Mouse (Mus musculus) heart, embryonic 11.5 days (tissue): ENCODE measurements at regions not wholly inside any gene's neighbourhood (a gene's known extent, or its start where the extent isn't known, plus 50 kb on each side); places are given as distances from the start of the nearest gene placed in this dataset.
"Not testable (repeated sequence)": the region's sequence is repeated elsewhere in the genome, so short reads cannot be mapped to it uniquely, and the experiment has no call there.

Experiments used
- ATAC-seq: fragments of 200-750 bp; cut with Nextera tagmentation; replicated peaks from 2 replicates; pipeline ENCODE4 v1.8.0; 2017; ENCODE audit warnings: moderate library complexity; ENCODE audit not compliant: insufficient number of reproducible peaks, low FRiP score, low TSS enrichment
- H3K27ac ChIP-seq: fragments of 300-500 bp; sonication (generic); 2 replicates; pipeline ENCODE4 v1.5.1; 2014; ENCODE audit warnings: mild to moderate bottlenecking, low read depth, low read length
- H3K27me3 ChIP-seq: fragments of 300-500 bp; sonication (generic); 2 replicates; pipeline ENCODE4 v1.6.1; 2014; ENCODE audit warnings: mild to moderate bottlenecking, low read length, mixed read lengths; ENCODE audit not compliant: control insufficient read depth, insufficient read depth
- H3K36me3 ChIP-seq: fragments of 300-500 bp; sonication (generic); 2 replicates; pipeline ENCODE4 v1.6.1; 2014; ENCODE audit warnings: mild to moderate bottlenecking, low read length, moderate library complexity, mixed read lengths; ENCODE audit not compliant: control insufficient read depth, insufficient read depth
- H3K4me1 ChIP-seq: fragments of 300-500 bp; sonication (generic); 2 replicates; pipeline ENCODE4 v1.6.1; 2014; ENCODE audit warnings: low read length; ENCODE audit not compliant: control insufficient read depth, insufficient read depth
- H3K4me2 ChIP-seq: fragments of 300-500 bp; sonication (generic); 2 replicates; pipeline ENCODE4 v1.6.1; 2014; ENCODE audit warnings: mild to moderate bottlenecking, moderate library complexity
- H3K4me3 ChIP-seq: fragments of 300-500 bp; sonication (generic); 2 replicates; pipeline ENCODE4 v1.5.1; 2014; ENCODE audit warnings: low read depth, low read length
- H3K9ac ChIP-seq: fragments of 300-500 bp; sonication (generic); 2 replicates; pipeline ENCODE4 v1.6.1; 2014; ENCODE audit warnings: mild to moderate bottlenecking, low read depth, low read length, moderate library complexity
- H3K9me3 ChIP-seq: fragments of 300-500 bp; sonication (generic); replicated peaks from 2 replicates; pipeline ENCODE4 v1.6.1; 2016; ENCODE audit warnings: low read length; ENCODE audit not compliant: control insufficient read depth
- WGBS: fragments of 180-500 bp; shearing (Covaris S2); extraction: QIAGEN DNeasy Blood & Tissue Kit; methylation state at CpG from one replicate; pipeline ENCODE4 v1.1.7; 2014; ENCODE audit not compliant: insufficient replicate concordance; 5-methylcytosine and 5-hydroxymethylcytosine counted together

DNA sequence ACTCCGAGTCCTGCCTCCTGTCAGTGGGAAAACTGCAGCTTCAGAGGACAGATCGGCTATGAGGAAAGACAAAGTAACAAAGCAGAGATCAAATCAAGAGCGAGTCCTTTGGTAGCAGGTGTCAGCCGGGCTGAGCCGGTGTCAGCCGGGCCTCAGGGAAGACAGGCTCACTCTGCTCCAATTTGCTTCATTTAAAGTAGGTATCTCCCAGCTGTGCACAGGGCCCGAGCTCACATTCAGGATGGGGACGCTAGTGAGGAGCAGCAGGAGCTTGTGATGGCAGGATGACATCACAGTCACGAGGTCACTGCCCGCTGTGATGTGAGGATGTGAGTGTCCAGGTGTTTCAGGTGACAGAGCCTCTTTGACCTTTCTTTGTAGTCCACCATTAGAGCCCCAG is 137.8 kb upstream of the Sfswap start:
- H3K4me2 ChIP-seq = no peak overlapping the region
- H3K27me3 ChIP-seq = no peaks in the 10 kb centered on the region; the same call in 1 of the 2 replicates
- no peaks in the 10 kb centered on the region for H3K36me3 ChIP-seq
- H3K27ac ChIP-seq = no peak overlapping the region
- no peak overlapping the region for H3K9ac ChIP-seq
- ATAC-seq = no peak
- WGBS = 67% methylated on average over 10 of the region's 10 CpGs
- no peak overlapping the region for H3K4me3 ChIP-seq
- no peaks in the 10 kb centered on the region for H3K4me1 ChIP-seq
- H3K9me3 ChIP-seq = no peaks in the 10 kb centered on the region

DNA sequence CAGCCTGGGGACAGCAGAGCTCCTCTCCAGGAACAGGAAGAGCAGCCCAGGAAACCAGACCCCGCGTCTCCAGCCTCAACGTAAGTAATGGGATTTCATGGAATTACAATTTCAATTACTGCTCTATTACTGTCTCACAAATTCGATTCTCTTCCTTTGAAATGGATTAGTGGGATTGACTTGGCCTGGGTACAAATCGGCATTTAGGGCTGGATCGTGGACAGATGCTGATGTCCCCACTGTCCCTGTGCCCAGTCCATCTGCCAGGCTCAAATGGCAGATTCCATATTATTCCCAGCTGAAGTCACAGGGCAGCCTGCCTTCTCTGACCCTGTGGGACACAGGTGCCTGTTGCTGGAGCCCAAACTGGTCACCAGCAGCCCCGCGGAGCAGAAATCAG is 136.0 kb upstream of the Sfswap start:
- ATAC-seq = no peak
- WGBS = 75% methylated on average over 8 of the region's 8 CpGs
- H3K9ac ChIP-seq = no peak overlapping the region
- no peaks in the 10 kb centered on the region for H3K4me1 ChIP-seq
- H3K9me3 ChIP-seq = no peaks in the 10 kb centered on the region
- H3K27ac ChIP-seq = no peak overlapping the region
- no peaks in the 10 kb centered on the region for H3K36me3 ChIP-seq
- H3K4me2 ChIP-seq = no peak overlapping the region
- H3K27me3 ChIP-seq = no peaks in the 10 kb centered on the region; the same call in 1 of the 2 replicates
- H3K4me3 ChIP-seq = no peak overlapping the region

DNA sequence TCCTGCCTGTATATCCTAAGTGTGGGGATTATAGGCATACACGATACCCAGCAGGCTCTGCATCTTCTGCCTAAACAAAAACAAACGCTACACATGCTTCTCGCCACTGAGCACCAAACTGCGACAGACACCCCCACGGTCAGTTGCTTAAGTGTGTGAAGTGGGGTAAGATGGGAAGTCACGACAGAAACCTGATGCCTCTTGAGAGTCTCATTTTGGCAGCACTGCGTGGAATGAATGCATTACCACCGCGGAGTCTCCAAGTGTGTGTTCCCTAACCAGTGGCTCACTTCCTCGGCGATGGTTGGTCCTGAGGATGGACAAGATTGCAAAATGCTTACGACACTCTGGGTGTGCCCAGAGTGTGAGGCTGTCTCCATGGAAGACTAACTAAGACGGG is 133.8 kb upstream of the Sfswap start:
- no peaks in the 10 kb centered on the region for H3K9me3 ChIP-seq
- no peak overlapping the region for H3K9ac ChIP-seq
- no peaks in the 10 kb centered on the region; the same call in 1 of the 2 replicates for H3K27me3 ChIP-seq
- whole genome bisulfite sequencing = 66% methylated on average over 13 of the region's 13 CpGs
- H3K27ac ChIP-seq = no peak overlapping the region
- H3K36me3 ChIP-seq = no peaks in the 10 kb centered on the region
- H3K4me1 ChIP-seq = no peaks in the 10 kb centered on the region
- H3K4me2 ChIP-seq = no peak overlapping the region
- no peak overlapping the region for H3K4me3 ChIP-seq
- ATAC-seq = no peak

DNA sequence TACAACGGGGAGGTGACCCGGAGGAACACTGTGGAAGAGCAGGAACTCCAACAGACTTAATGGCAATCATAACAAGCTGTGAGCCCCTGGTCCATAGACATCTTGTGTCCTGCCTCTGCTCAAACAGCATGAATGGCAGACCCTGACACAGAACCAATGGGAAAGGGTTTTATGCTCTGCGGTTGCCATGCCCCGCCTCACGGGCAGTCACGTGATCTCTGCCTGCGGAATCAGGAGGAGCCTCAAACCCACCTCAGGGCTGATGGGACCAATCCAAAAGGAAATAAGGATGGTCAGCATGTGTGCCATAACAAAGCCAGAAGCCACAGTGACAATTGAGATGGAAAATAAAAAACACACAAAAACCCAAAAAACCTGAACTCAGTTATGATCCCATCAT is 120.2 kb upstream of the Sfswap start:
- Histone ChIP-seq H3K27ac (no peak overlapping the region), H3K36me3 (no peaks in the 10 kb centered on the region), H3K27me3 (no peaks in the 10 kb centered on the region), H3K9me3 (peaks cover 7% of the 10 kb centered on the region; the same call in 1 of the 2 replicates), H3K9ac (no peak overlapping the region), H3K4me2 (no peak overlapping the region), H3K4me3 (no peak overlapping the region), H3K4me1 (no peaks in the 10 kb centered on the region)
- ATAC-seq = no peak
- 89% methylated on average over 7 of the region's 7 CpGs for WGBS

DNA sequence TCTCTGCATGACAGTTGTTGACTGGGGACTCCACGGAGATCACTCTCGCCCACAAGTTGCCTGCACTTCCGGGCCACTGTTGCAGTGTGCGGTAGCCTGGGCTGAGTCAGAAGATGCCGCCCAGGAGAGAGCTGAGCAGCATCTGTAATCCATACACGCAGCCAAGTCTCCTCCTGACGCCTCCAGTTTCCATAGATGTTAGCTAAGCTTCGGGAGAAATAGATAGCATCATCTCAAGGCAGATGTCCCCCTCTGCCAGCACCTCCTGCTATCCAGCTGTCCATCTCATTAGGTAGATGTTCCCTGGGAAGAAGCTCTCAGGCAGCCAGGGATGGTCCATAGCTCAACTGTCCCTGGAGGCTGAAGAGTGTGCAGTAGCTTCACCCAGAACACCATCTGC is 116.0 kb upstream of the Sfswap start:
- Histone ChIP-seq H3K9me3 (no peaks in the 10 kb centered on the region), H3K27me3 (no peaks in the 10 kb centered on the region), H3K4me3 (no peak overlapping the region), H3K4me1 (peaks cover 3% of the 10 kb centered on the region; the same call in 1 of the 2 replicates), H3K9ac (no peak overlapping the region), H3K4me2 (no peak overlapping the region), H3K36me3 (no peaks in the 10 kb centered on the region), H3K27ac (no peak overlapping the region)
- WGBS = 80% methylated on average over 8 of the region's 8 CpGs
- ATAC-seq = no peak

DNA sequence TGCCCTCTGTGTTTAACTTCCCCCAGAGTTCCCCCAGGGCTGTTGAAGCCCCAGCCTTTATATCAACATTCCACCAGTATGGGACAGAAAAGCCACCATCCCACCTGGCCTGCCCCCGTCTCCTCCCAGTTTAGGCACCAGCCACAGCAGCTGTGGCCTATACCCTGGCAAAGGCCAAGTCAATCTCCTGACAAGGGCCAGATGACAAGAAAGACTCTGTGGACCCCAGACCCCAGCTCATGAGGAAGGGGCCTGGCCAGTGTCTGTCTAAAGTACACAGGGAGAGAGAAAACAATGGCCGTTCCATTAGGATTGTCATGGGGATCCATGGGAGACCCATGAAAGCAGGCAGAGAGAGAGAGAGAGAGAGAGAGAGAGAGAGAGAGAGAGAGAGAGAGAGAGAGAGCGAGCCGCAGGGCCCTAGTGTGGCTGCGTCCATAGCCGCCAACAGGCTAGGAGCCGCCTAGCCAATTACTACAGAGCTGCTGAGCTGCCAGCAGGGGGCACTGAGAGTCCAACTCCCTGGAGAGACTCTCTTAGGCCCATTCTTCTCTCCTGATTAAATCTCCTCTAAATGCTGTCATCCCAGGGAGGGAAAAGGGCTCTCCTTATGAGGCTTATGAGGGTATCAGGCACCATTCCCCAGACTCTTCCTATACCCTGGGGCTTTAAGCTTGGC is 114.9 kb upstream of the Sfswap start:
- not testable (repeated sequence) for H3K4me1 ChIP-seq, H3K4me2 ChIP-seq, H3K36me3 ChIP-seq, H3K27ac ChIP-seq, H3K9me3 ChIP-seq, H3K4me3 ChIP-seq, H3K9ac ChIP-seq, H3K27me3 ChIP-seq
- ATAC-seq = peak; percentile 70; the same call in 1 of the 2 replicates
- WGBS = 67% methylated on average over 2 of the region's 7 CpGs

DNA sequence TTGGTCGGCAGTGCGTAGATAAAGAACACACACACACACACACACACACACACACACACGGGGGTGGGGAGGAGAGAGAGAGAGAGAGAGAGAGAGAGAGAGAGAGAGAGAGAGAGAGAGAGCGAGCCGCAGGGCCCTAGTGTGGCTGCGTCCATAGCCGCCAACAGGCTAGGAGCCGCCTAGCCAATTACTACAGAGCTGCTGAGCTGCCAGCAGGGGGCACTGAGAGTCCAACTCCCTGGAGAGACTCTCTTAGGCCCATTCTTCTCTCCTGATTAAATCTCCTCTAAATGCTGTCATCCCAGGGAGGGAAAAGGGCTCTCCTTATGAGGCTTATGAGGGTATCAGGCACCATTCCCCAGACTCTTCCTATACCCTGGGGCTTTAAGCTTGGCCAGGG is 114.3 kb upstream of the Sfswap start:
- no CpG with 5 or more reads among the region's 8 CpGs for WGBS
- H3K27me3 ChIP-seq = not testable (repeated sequence)

DNA sequence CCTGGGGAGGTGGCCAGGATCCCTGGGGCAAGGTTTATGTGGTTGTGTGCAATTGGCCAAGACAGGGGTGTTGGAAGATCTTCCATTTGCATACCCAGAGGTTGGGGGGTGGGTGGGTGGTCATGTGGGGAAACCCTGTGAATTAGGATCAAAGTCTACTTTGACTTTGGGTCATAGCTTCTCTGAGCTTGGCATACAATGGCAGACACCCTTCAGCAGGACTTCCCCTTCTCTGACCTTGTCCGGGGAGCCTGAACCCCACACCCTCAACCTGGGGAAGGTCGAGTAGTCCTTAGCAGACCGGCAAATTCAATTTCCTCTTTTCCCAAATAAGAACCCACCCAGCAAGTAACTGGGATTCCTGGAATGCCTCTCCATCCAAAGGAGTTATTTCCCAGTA is 113.7 kb upstream of the Sfswap start:
- no peaks in the 10 kb centered on the region for H3K27me3 ChIP-seq
- H3K36me3 ChIP-seq = no peaks in the 10 kb centered on the region
- no peak overlapping the region for H3K9ac ChIP-seq
- 54% methylated on average over 3 of the region's 3 CpGs for WGBS
- H3K27ac ChIP-seq = no peak overlapping the region
- H3K4me3 ChIP-seq = no peak overlapping the region
- no peaks in the 10 kb centered on the region for H3K9me3 ChIP-seq
- no peak for ATAC-seq
- H3K4me2 ChIP-seq = no peak overlapping the region
- peaks cover 3% of the 10 kb centered on the region; the same call in 1 of the 2 replicates for H3K4me1 ChIP-seq

More for the DNA sequence above, 114.3 kb upstream of the Sfswap start:
- H3K27ac ChIP-seq, H3K9ac ChIP-seq, H3K4me1 ChIP-seq, H3K36me3 ChIP-seq, H3K4me3 ChIP-seq, H3K9me3 ChIP-seq, H3K4me2 ChIP-seq: not testable (repeated sequence)
- ATAC-seq = peak; percentile 77

DNA sequence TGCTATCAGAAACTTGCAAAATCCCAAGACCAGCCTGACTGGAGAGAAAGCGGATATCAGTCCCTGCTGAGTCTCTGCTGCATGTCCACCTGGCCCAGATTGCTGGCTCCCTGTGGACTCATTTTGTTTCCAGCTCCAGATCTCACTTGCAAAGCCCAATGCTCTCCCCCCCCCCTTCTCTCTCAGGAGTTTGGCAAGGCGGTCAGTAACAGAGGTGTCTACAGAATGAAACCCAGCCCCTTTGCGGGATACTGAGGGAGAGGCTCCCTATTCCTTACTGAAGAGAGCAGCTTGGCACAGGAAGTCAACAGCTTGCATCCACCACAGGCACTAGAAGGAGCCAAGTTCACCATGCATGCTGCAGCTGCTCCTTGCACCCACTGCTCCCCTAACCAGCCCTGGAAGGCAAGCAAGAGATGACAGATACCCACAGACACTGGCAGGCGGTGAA is 110.1 kb upstream of the Sfswap start:
- Histone ChIP-seq H3K27ac (no peak overlapping the region), H3K27me3 (no peaks in the 10 kb centered on the region), H3K4me2 (no peak overlapping the region), H3K4me3 (no peak overlapping the region), H3K9me3 (no peaks in the 10 kb centered on the region), H3K9ac (no peak overlapping the region), H3K36me3 (no peaks in the 10 kb centered on the region), H3K4me1 (peaks cover 3% of the 10 kb centered on the region; the same call in 1 of the 2 replicates)
- 56% methylated on average over 4 of the region's 4 CpGs for WGBS
- ATAC-seq = no peak
